Mouse (Mus musculus) liver, embryonic 11.5 days (tissue): ENCODE measurements at regions not wholly inside any gene's neighbourhood (a gene's known extent, or its start where the extent isn't known, plus 50 kb on each side); places are given as distances from the start of the nearest gene placed in this dataset.

Experiments used
- ATAC-seq: fragments of 200-750 bp; cut with Nextera tagmentation; replicated peaks from 2 replicates; pipeline ENCODE4 v1.8.0; 2017; ENCODE audit warnings: moderate number of reproducible peaks, mild to moderate bottlenecking, moderate TSS enrichment, moderate library complexity; ENCODE audit not compliant: low FRiP score
- DNase-seq: peaks from one replicate; pipeline ENCODE4 v3.0.0-alpha.2; 2017; ENCODE audit warnings: low spot score
- H3K27ac ChIP-seq: fragments of 300-500 bp; sonication (generic); 2 replicates; pipeline ENCODE4 v1.5.1; 2014; ENCODE audit warnings: mild to moderate bottlenecking, low read depth, low read length, control low read depth
- H3K27me3 ChIP-seq: fragments of 300-500 bp; sonication (generic); replicated peaks from 2 replicates; pipeline ENCODE4 v1.6.1; 2014; ENCODE audit warnings: low read length, mixed read lengths; ENCODE audit not compliant: control insufficient read depth, insufficient read depth
- H3K36me3 ChIP-seq: fragments of 300-500 bp; sonication (generic); 2 replicates; pipeline ENCODE4 v1.6.1; 2014; ENCODE audit warnings: mild to moderate bottlenecking, low read length, moderate library complexity, mixed read lengths; ENCODE audit not compliant: control insufficient read depth, insufficient read depth
- H3K4me1 ChIP-seq: fragments of 300-500 bp; sonication (generic); replicated peaks from 2 replicates; pipeline ENCODE4 v1.6.1; 2014; ENCODE audit warnings: low read length, mixed read lengths; ENCODE audit not compliant: control insufficient read depth, insufficient read depth
- H3K4me2 ChIP-seq: fragments of 300-500 bp; sonication (generic); 2 replicates; pipeline ENCODE4 v1.6.1; 2014; ENCODE audit warnings: mild to moderate bottlenecking, control low read depth, moderate library complexity
- H3K4me3 ChIP-seq: fragments of 300-500 bp; sonication (generic); 2 replicates; pipeline ENCODE4 v1.5.1; 2014; ENCODE audit warnings: low read depth, low read length, control low read depth
- H3K9ac ChIP-seq: fragments of 300-500 bp; sonication (generic); 2 replicates; pipeline ENCODE4 v1.6.1; 2014; ENCODE audit warnings: low read depth, low read length, control low read depth
- H3K9me3 ChIP-seq: fragments of 300-500 bp; sonication (generic); 2 replicates; pipeline ENCODE4 v1.6.1; 2016; ENCODE audit warnings: low read length, inconsistent platforms, mixed read lengths; ENCODE audit not compliant: control insufficient read depth
- WGBS: fragments of 180-500 bp; shearing (Covaris S2); extraction: QIAGEN DNeasy Blood & Tissue Kit; methylation state at CpG from one replicate; pipeline ENCODE4 v1.1.7; 2014; 5-methylcytosine and 5-hydroxymethylcytosine counted together

DNA sequence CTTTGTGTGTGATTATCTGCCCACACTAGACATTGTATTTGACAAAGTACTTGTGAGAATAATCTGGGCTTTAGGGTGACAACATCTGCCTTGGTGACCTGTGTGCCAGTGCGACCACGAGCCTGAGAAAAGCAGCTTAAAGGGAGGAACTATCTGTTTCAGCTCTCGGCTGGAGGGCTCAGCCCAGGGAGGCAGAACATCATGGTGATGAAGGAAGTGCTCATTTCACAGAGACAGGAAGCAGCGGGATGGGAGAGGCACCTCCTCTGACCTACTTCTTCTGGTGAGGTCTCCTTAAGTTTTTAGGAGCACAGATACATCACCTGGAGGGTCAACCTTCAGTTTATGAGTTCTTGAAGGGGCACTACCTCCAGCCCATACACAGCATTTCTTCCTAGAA lies 89.8 kb downstream of the Kif26a start:
- Histone ChIP-seq H3K9ac (no peak overlapping the region), H3K27ac (no peak overlapping the region), H3K4me3 (no peak overlapping the region), H3K4me1 (no peaks in the 10 kb centered on the region), H3K36me3 (no peaks in the 10 kb centered on the region), H3K27me3 (peaks cover 4% of the 10 kb centered on the region; the same call in 1 of the 2 replicates), H3K4me2 (no peak overlapping the region), H3K9me3 (no peaks in the 10 kb centered on the region)
- DNase-seq, result no peak
- ATAC-seq, result no peak
- WGBS, result 38% methylated on average over 4 of the region's 4 CpGs

DNA sequence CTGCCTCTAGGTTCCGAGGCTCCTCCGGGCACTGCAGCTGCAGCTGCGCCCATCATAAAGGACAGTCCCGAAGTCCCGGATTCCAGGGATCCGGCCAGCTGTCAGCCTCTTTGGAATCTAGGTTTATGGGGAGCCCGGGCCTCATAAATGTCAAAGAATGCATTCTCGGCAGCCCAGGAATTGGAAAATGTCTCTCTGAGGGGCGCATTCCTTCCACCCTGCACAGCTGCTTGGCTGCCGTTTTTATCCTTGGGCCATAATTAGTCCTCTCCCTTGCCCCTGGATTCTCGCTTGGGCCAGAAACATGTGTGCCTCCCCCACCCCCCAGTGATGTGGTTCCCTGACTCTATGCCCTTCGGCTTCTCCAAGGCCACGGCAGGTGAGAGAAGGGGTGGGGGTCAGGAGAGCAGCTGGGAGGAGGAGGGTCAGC lies 91.1 kb downstream of the Kif26a start:
- DNase-seq (no peak), ATAC-seq (no peak)
- no peak overlapping the region for H3K4me2 ChIP-seq
- H3K4me1 ChIP-seq, result no peaks in the 10 kb centered on the region
- H3K36me3 ChIP-seq, result no peaks in the 10 kb centered on the region
- peaks cover 4% of the 10 kb centered on the region; the same call in 1 of the 2 replicates for H3K27me3 ChIP-seq
- H3K9ac ChIP-seq, result no peak overlapping the region
- H3K27ac ChIP-seq, result no peak overlapping the region
- no peaks in the 10 kb centered on the region for H3K9me3 ChIP-seq
- no peak overlapping the region for H3K4me3 ChIP-seq
- 70% methylated on average over 13 of the region's 13 CpGs for WGBS

DNA sequence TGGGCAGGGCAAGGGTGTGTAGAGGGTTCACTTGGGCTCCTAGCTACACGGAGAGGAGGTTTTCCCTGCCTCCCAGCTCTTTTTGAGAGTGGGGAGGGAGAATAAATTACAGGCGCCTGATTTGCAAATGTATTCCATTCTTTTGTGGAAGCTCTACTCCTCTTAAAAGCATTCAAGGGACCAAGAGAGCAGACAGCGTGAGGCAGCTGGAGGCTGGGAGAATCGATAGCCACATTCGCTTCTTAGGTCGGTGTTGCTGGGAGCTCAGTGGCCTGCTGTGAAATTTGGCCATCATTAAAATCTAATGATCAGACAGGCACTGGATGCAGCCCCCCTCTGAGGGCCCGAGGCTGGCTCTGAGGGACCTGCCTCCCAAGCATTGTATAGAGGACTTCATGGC lies 92.8 kb downstream of the Kif26a start:
- H3K4me3 ChIP-seq, result no peak overlapping the region
- H3K4me2 ChIP-seq, result no peak overlapping the region
- H3K9ac ChIP-seq, result no peak overlapping the region
- H3K27ac ChIP-seq, result no peak overlapping the region
- WGBS, result 31% methylated on average over 7 of the region's 7 CpGs
- H3K36me3 ChIP-seq, result no peaks in the 10 kb centered on the region
- H3K27me3 ChIP-seq, result peaks cover 4% of the 10 kb centered on the region; the same call in 1 of the 2 replicates
- H3K9me3 ChIP-seq, result no peaks in the 10 kb centered on the region
- DNase-seq (no peak), ATAC-seq (no peak)
- H3K4me1 ChIP-seq, result no peaks in the 10 kb centered on the region

DNA sequence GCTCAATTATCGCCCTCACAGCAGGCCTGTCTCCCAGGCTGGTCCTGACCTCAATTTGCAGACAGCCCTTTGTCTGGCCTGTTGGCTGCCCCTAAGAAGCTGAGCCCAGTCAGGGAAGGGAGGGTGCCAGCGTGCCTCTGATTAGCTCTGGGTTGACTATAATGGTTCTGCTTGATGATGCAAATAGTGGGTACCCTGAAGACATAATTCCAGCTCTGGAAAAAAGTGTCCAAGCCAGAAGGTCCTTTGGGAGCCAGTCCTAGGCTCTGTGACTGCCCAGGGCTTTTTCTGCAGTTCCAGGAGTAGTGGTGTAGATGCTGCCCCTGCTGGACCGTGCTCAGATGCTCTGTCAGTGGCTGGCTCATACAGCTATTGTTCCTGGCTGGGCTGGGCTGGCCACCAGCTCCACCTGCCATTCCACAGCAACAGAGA lies 95.7 kb downstream of the Kif26a start:
- H3K27ac ChIP-seq, result no peak overlapping the region
- no peak for ATAC-seq
- H3K36me3 ChIP-seq, result no peaks in the 10 kb centered on the region

DNA sequence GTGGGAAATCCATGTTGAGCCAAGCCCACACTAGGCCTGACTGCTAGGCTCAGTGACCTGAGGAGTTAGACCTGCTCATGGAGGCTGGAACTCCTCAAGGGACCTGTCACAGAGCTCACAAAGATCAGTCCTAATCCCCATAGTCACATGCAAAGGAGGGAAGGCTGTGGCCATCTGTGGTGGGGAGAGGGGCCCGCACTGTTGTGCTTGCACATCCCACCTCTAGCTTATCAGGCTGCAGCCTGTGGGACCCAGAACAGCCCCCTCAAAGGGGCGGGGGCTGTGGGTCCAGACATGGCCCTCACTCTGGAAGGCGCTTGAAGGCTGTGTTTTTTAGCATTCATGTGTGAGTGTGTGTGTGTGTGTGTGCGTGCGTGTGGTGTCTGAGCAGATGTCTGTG lies 97.2 kb downstream of the Kif26a start:
- Histone ChIP-seq H3K27me3 (peaks cover 4% of the 10 kb centered on the region; the same call in 1 of the 2 replicates), H3K36me3 (no peaks in the 10 kb centered on the region), H3K4me3 (no peak overlapping the region), H3K4me2 (no peak overlapping the region), H3K9ac (no peak overlapping the region), H3K9me3 (no peaks in the 10 kb centered on the region), H3K27ac (no peak overlapping the region), H3K4me1 (no peaks in the 10 kb centered on the region)
- DNase-seq, result no peak
- 75% methylated on average over 5 of the region's 5 CpGs for WGBS
- no peak for ATAC-seq

More for the DNA sequence above, 95.7 kb downstream of the Kif26a start:
- 21% methylated on average over 3 of the region's 3 CpGs for WGBS
- H3K4me3 ChIP-seq, result no peak overlapping the region
- H3K9me3 ChIP-seq, result no peaks in the 10 kb centered on the region
- DNase-seq, result no peak
- H3K27me3 ChIP-seq, result peaks cover 4% of the 10 kb centered on the region; the same call in 1 of the 2 replicates
- H3K9ac ChIP-seq, result no peak overlapping the region
- H3K4me2 ChIP-seq, result no peak overlapping the region
- no peaks in the 10 kb centered on the region for H3K4me1 ChIP-seq

- H3K4me2 ChIP-seq, result no peak overlapping the region
- H3K9me3 ChIP-seq, result no peaks in the 10 kb centered on the region
- H3K27ac ChIP-seq, result no peak overlapping the region
- no peak for DNase-seq
- H3K4me3 ChIP-seq, result no peak overlapping the region
- no peak overlapping the region for H3K9ac ChIP-seq
- no peaks in the 10 kb centered on the region for H3K27me3 ChIP-seq
- WGBS, result 60% methylated on average over 8 of the region's 8 CpGs
- no peak for ATAC-seq
- H3K36me3 ChIP-seq, result no peaks in the 10 kb centered on the region
- H3K4me1 ChIP-seq, result no peaks in the 10 kb centered on the region
Observed at GRCm38 (mm10) chr12:112250894-112251293, 104.9 kb downstream of the Kif26a start.

DNA sequence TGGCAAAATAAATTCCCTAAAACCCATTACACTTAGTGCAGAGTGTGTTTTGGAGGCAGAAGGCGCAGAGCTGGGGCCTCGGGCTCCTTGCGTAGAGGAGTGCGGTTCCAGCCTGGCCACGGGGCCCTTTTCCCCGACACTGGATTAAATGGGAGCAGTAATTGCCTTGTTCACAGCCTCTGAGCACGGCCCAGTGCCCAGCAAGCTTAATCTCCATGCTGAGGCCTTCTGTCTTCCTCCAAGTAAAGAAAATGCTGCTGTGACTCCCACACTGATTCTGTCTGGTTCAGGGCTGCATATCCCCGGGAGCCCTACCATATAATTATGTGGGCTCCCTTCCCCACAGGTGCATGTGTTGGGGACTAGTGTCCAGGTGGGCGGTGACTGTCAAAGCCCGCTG lies 107.5 kb downstream of the Kif26a start:
- Histone ChIP-seq H3K4me1 (no peaks in the 10 kb centered on the region), H3K4me2 (no peak overlapping the region), H3K36me3 (no peaks in the 10 kb centered on the region), H3K4me3 (no peak overlapping the region), H3K9ac (no peak overlapping the region), H3K9me3 (no peaks in the 10 kb centered on the region), H3K27me3 (no peaks in the 10 kb centered on the region), H3K27ac (no peak overlapping the region)
- 77% methylated on average over 10 of the region's 10 CpGs for WGBS
- ATAC-seq (no peak), DNase-seq (no peak)

DNA sequence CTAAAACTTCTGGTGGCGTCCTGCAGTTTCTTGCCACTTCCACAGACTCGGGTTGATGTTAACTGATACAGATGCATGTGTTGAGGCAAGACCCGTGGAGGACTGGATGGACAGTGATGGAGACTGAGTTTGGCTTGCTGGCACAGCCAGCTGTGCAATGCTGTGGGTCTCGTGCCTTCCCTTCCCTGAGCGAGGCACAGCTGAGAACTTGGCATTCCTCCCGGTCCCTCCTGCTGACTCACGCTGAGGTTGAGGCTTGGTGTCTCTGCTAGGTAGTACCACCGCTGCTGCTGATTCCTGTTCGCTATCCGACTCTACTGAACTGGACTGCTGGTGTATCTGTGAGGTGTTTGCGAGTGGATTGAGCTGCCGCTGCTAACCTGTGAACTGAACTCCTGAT lies 109.2 kb downstream of the Kif26a start:
- WGBS, result 82% methylated on average over 12 of the region's 12 CpGs

GRCm38 (mm10) chr12:112257691-112258090 lies 111.7 kb downstream of the Kif26a start:
- Histone ChIP-seq H3K4me2 (no peak overlapping the region), H3K36me3 (no peaks in the 10 kb centered on the region), H3K9me3 (no peaks in the 10 kb centered on the region), H3K27ac (no peak overlapping the region), H3K9ac (no peak overlapping the region), H3K4me1 (no peaks in the 10 kb centered on the region), H3K27me3 (no peaks in the 10 kb centered on the region), H3K4me3 (no peak overlapping the region)
- ATAC-seq, result no peak
- 64% methylated on average over 11 of the region's 11 CpGs for WGBS
- no peak for DNase-seq

More for the DNA sequence above, 109.2 kb downstream of the Kif26a start:
- no peaks in the 10 kb centered on the region for H3K4me1 ChIP-seq
- H3K4me3 ChIP-seq, result no peak overlapping the region
- no peak overlapping the region for H3K27ac ChIP-seq
- no peak overlapping the region for H3K4me2 ChIP-seq
- ATAC-seq (no peak), DNase-seq (no peak)
- no peak overlapping the region for H3K9ac ChIP-seq
- no peaks in the 10 kb centered on the region for H3K36me3 ChIP-seq
- H3K27me3 ChIP-seq, result no peaks in the 10 kb centered on the region
- no peaks in the 10 kb centered on the region for H3K9me3 ChIP-seq
